Mouse (Mus musculus) lung, postnatal 10 days (tissue): ENCODE data around the gene Tef.

ENCODE experiments used
- DNase-seq: peaks from one replicate; pipeline ENCODE4 v3.0.0; 2021

The Tef gene

GRCm38 (mm10) chr15:81829208-81829580 lies 27.0 kb downstream of the Tef start:
- no peak for DNase-seq

GRCm38 (mm10) chr15:81830530-81830929 lies 28.3 kb downstream of the Tef start:
- DNase-seq, result no peak

GRCm38 (mm10) chr15:81831136-81831825 lies 29.1 kb downstream of the Tef start:
- peak; percentile 97 for DNase-seq

GRCm38 (mm10) chr15:81832219-81832618 lies 30.0 kb downstream of the Tef start:
- no peak for DNase-seq

GRCm38 (mm10) chr15:81833481-81833880 lies 31.3 kb downstream of the Tef start:
- no peak for DNase-seq

GRCm38 (mm10) chr15:81834171-81834841 lies 32.1 kb downstream of the Tef start:
- no peak for DNase-seq

- no peak for DNase-seq
Measured at GRCm38 (mm10) chr15:81835007-81835880, 33.0 kb downstream of the Tef start.

GRCm38 (mm10) chr15:81836124-81836821 lies 34.1 kb downstream of the Tef start:
- peak; percentile 95 for DNase-seq

- DNase-seq, result no peak
Measured at GRCm38 (mm10) chr15:81836966-81837920, 35.0 kb downstream of the Tef start.

- peak; percentile 54 for DNase-seq
Measured at GRCm38 (mm10) chr15:81838554-81839235, 36.5 kb downstream of the Tef start.

- peak; percentile 92 for DNase-seq
Measured at GRCm38 (mm10) chr15:81839634-81840033, 37.4 kb downstream of the Tef start.

GRCm38 (mm10) chr15:81840306-81840705 lies 38.1 kb downstream of the Tef start:
- no peak for DNase-seq

GRCm38 (mm10) chr15:81842275-81842674 lies 40.1 kb downstream of the Tef start:
- no peak for DNase-seq

- no peak for DNase-seq
Measured at GRCm38 (mm10) chr15:81845033-81845625, 42.9 kb downstream of the Tef start.

GRCm38 (mm10) chr15:81845724-81846123 lies 43.5 kb downstream of the Tef start:
- DNase-seq, result no peak

GRCm38 (mm10) chr15:81846755-81847154 lies 44.5 kb downstream of the Tef start:
- DNase-seq, result no peak

GRCm38 (mm10) chr15:81847161-81847560 lies 44.9 kb downstream of the Tef start:
- no peak for DNase-seq

GRCm38 (mm10) chr15:81847861-81848260 lies 45.6 kb downstream of the Tef start:
- DNase-seq, result no peak

GRCm38 (mm10) chr15:81848301-81848700 lies 46.1 kb downstream of the Tef start:
- DNase-seq, result peak; percentile 82

- DNase-seq, result no peak
Measured at GRCm38 (mm10) chr15:81849104-81849503, 46.9 kb downstream of the Tef start.

- no peak for DNase-seq
Measured at GRCm38 (mm10) chr15:81850718-81851117, 48.5 kb downstream of the Tef start.
